Mouse (Mus musculus) Patski (cell line): ENCODE data around the gene Stac2. TPM values are rescaled to one million over a fixed set of nuclear protein-coding genes. Genes with fewer than 3 reads are reported as not detected.

ENCODE experiments used
- ATAC-seq: fragments of 100-300 bp; one replicate; pipeline ENCODE4 v1.8.0; 2021
- CTCF ChIA-PET: fragments of 350-600 bp; sonication (Branson Sonifier 250); formaldehyde crosslinking; loops from one replicate; lab custom pipeline; 2022; ENCODE audit warnings: inconsistent platforms; lab: Charles Lee
- POLR2A ChIA-PET: fragments of 350-600 bp; sonication (Branson Sonifier 250); formaldehyde crosslinking; loops from one replicate; lab custom pipeline; 2022; ENCODE audit warnings: antibody characterized with exemption, inconsistent platforms; lab: Charles Lee
- DNase-seq: peaks from one replicate; pipeline ENCODE4 v3.0.0-alpha.2; 2011; ENCODE audit warnings: low read depth, low spot score
- H3K27me3 ChIP-seq: fragments of 371-371 bp; one replicate; pipeline ENCODE4 v1.5.1; 2021
- CTCF ChIP-seq: fragments of 100-300 bp; IDR thresholded peaks from one replicate; pipeline ENCODE4 v1.5.1; 2021
- in situ Hi-C: fragments of 300-500 bp; cut with MboI; formaldehyde crosslinking; loops from 3 replicates; pipeline ENCODE4 v1.11.1; 2018; ENCODE audit warnings: low pct_unique_long_range_greater_than_20kb, mixed read lengths
- polyA plus RNA-seq: library from polyadenylated mRNA; unstranded; gene quantifications from one replicate; pipeline ENCODE4 v1.2.3, GENCODE M21; 2021

Gene Stac2
- 0.04 TPM for polyA plus RNA-seq

GRCm38 (mm10) chr11:98052989-98053834 lies at the start of gene Stac2:
Gene Stac2, minus strand, starts transcription at chr11:98053462.
- POLR2A ChIA-PET = no interaction called here
- no peak for TF ChIP-seq CTCF
- no peak for ATAC-seq
- CTCF ChIA-PET = no interaction called here
- H3K27me3 ChIP-seq = peaks cover 24% of the 10 kb centered on the region
- DNase-seq = no peak
- in situ Hi-C loops = no loop called here

GRCm38 (mm10) chr11:98101332-98101731 lies 48.1 kb upstream of the Stac2 start:
- in situ Hi-C loops = no loop called here
- no peak for TF ChIP-seq CTCF
- ATAC-seq = no peak
- DNase-seq = no peak
- no peaks in the 10 kb centered on the region for H3K27me3 ChIP-seq
- CTCF ChIA-PET = no interaction called here
- POLR2A ChIA-PET = no interaction called here

GRCm38 (mm10) chr11:98090583-98090982 lies 37.3 kb upstream of the Stac2 start:
- TF ChIP-seq CTCF = no peak
- no peaks in the 10 kb centered on the region for H3K27me3 ChIP-seq
- DNase-seq (no peak), ATAC-seq (no peak)
- CTCF ChIA-PET = interaction anchor here (1.1 kb wide), 1 partner anchor 10 kb away, joined by 3 read pairs; no protein-coding TSS in a partner anchor
- in situ Hi-C loops = no loop called here
- POLR2A ChIA-PET = no interaction called here

GRCm38 (mm10) chr11:98088224-98088623 lies 35.0 kb upstream of the Stac2 start:
- in situ Hi-C loops = no loop called here
- no peak for ATAC-seq

GRCm38 (mm10) chr11:98086574-98086973 lies 33.3 kb upstream of the Stac2 start:
- DNase-seq (no peak), ATAC-seq (no peak)
- ChIA-PET CTCF (interaction anchor here (1.3 kb wide), 1 partner anchor 11 kb away, joined by 3 read pairs; no protein-coding TSS in a partner anchor), POLR2A (no interaction called here)
- in situ Hi-C loops = no loop called here
- H3K27me3 ChIP-seq = no peaks in the 10 kb centered on the region
- TF ChIP-seq CTCF = no peak

More at GRCm38 (mm10) chr11:98088224-98088623, 35.0 kb upstream of the Stac2 start:
- no peak for DNase-seq
- ChIA-PET CTCF (no interaction called here), POLR2A (no interaction called here)
- no peaks in the 10 kb centered on the region for H3K27me3 ChIP-seq
- TF ChIP-seq CTCF = no peak

GRCm38 (mm10) chr11:98086141-98086540 lies 32.9 kb upstream of the Stac2 start:
- H3K27me3 ChIP-seq = no peaks in the 10 kb centered on the region
- ChIA-PET CTCF (interaction anchor here (1.3 kb wide), 1 partner anchor 10 kb away, joined by 3 read pairs; no protein-coding TSS in a partner anchor), POLR2A (no interaction called here)
- DNase-seq = no peak
- no peak for ATAC-seq
- no peak for TF ChIP-seq CTCF
- in situ Hi-C loops = no loop called here

- no peak for TF ChIP-seq CTCF
- in situ Hi-C loops = no loop called here
- ChIA-PET CTCF (interaction anchor here (1.0 kb wide), 1 partner anchor 52 kb away, joined by 3 read pairs; no protein-coding TSS in a partner anchor), POLR2A (no interaction called here)
- ATAC-seq (no peak), DNase-seq (no peak)
- H3K27me3 ChIP-seq = no peaks in the 10 kb centered on the region
Measured at GRCm38 (mm10) chr11:98082745-98083144, 29.5 kb upstream of the Stac2 start.

DNA sequence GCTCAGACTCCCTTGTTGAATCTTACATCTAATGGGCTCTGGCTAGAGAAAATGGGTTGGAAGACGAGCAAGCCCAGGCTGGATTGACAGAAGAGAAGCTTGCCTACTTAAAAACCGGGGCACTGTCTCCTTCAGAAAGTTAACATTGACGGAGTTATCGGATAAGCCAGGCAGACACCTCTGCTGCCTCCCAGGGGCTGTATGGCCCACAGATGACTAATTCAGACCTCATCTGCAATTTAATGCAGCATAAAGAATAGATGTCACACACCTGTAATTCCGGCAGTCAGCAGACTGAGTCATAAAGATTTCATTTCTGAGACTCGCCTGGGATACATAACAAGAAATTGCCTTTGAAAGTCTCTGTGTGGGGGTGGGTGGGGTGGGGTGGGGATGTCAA lies 27.2 kb upstream of the Stac2 start:
- in situ Hi-C loops = no loop called here
- ChIA-PET CTCF (no interaction called here), POLR2A (no interaction called here)
- H3K27me3 ChIP-seq = no peaks in the 10 kb centered on the region
- no peak for DNase-seq
- no peak for TF ChIP-seq CTCF
- no peak for ATAC-seq

DNA sequence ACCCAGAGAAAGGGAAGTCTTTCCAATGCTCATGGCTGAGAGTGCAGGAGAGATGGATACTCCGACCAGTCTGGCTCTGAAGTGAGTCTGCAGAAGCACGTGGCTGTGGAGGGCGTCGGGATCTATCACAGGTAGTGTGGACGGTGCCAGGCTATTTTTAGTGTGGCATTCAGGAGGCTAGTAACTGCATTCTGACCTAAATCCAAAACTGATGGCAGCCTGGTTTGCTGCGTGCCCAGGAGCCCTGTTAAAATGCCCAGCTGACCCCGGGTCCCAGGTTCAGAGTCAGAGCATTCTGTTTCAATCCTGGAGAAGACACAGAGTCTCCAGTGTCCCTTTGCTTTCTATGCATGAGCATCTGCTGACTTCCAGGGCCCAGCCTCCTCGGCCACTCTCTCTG lies 23.8 kb upstream of the Stac2 start:
- H3K27me3 ChIP-seq = no peaks in the 10 kb centered on the region
- TF ChIP-seq CTCF = no peak
- ATAC-seq (no peak), DNase-seq (no peak)
- ChIA-PET CTCF (interaction anchor here (0.9 kb wide), 1 partner anchor 46 kb away, joined by 4 read pairs; no protein-coding TSS in a partner anchor), POLR2A (no interaction called here)
- in situ Hi-C loops = loop anchor here (5.0 kb wide), 1 partner anchor 45 kb away; no protein-coding TSS in a partner anchor

DNA sequence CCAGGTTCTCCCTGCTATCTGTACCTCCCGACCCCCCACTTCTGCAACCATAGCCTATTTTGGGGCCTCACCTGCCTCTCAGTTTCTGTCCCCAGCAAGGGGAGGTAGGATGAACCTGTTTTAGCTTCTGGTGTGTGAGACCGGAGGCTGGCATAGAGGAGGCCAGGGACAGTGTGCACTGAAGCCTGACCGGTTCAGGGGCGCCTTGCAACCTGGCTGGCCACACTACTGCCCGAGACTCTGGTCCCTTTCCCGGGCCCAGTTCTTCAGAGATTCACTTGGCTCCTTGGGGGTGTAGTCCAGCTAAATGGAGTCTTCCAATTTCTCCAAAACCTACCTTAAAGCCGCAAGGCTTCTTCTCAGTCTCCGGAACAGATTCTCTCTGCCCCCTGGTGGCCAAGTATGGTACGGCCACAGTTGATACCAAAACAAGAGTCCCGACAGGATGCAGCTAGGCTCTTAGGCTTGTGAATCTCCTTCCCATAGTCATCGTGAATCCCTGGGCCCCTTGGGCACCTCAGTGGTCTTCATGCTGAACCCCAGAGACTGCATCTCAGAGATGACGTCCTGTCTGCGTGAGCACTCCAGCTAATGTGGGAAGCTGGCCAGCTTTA lies 22.0 kb upstream of the Stac2 start:
- TF ChIP-seq CTCF = peak; percentile 95
- in situ Hi-C loops = loop anchor here (5.0 kb wide), 1 partner anchor 43 kb away; no protein-coding TSS in a partner anchor
- no peak for ATAC-seq
- peak; percentile 38 for DNase-seq
- no peaks in the 10 kb centered on the region for H3K27me3 ChIP-seq
- CTCF ChIA-PET = interaction anchor here (0.6 to 2.8 kb wide), 9 partner anchors 11 to 76 kb away, joined by 3 to 35 read pairs (median 5); no protein-coding TSS in a partner anchor
- POLR2A ChIA-PET = interaction anchor here (0.6 to 1.9 kb wide), 3 partner anchors 44 to 234 kb away, joined by 3 to 7 read pairs (median 4); no protein-coding TSS in a partner anchor
